9 mouse cellular contexts compared by ENCODE assay signal in genomic region chr12:73574632-73575031, GRCm38 (mm10). TPM values are rescaled to one million over a fixed set of nuclear protein-coding genes. Genes with fewer than 3 reads are reported as not detected.
DNase-seq lines count a peak whose midpoint lies in the region; ATAC-seq and TF ChIP-seq lines count a peak whose summit lies in the region.
"Had no signal": no experiment of that assay in that cellular context is flagged by ENCODE, and none has a peak within 500 bp of the region (broad histone marks: within the 10 kb centered on the region; RNA-seq: fewer than 3 reads in every experiment).

No protein-coding gene starts in this region.

- peak; percentile 87 for ATAC-seq in common myeloid progenitor, adult 5-6 weeks (replicated peaks; ENCODE audit: low read depth, poor library complexity, severe bottlenecking)
- ATAC-seq in lung, embryonic 16.5 days (ENCODE audit: low read depth): peak; percentile 64; the same call in 1 of the 2 replicates

- no peak for TF ChIP-seq POLR2A in liver, adult 2 months (IDR thresholded peaks at IDR 0.05; ENCODE audit: extremely low read depth, insufficient read depth, low read length)

- no peaks in the 10 kb centered on the region for H3K27me3 ChIP-seq in liver, adult 2 months (ENCODE audit: control insufficient read depth, insufficient read depth, low read length)
- no peaks in the 10 kb centered on the region for H3K27me3 ChIP-seq in lung, embryonic 16.5 days (ENCODE audit: control insufficient read depth, insufficient read depth, low read depth, low read length)
- H3K27me3 ChIP-seq: hindbrain, embryonic 15.5 days had no signal

- peak overlapping the region; percentile 34; the same call in 1 of the 2 replicates for H3K27ac ChIP-seq in liver, adult 2 months (replicated peaks; ENCODE audit: insufficient read depth, low read depth, low read length)
- peak overlapping the region; percentile 58 for H3K27ac ChIP-seq in lung, embryonic 16.5 days (ENCODE audit: low read length)
- H3K27ac ChIP-seq: hindbrain, embryonic 15.5 days had no signal

- no peak overlapping the region; the same call in 1 of the 2 replicates for H3K9ac ChIP-seq in liver, adult 2 months (ENCODE audit: low read depth, low read length)
- H3K9ac ChIP-seq in lung, embryonic 16.5 days (ENCODE audit: low read length): no peak overlapping the region
- H3K9ac ChIP-seq: hindbrain, embryonic 15.5 days had no signal

- 46% methylated on average over 15 of the region's 15 CpGs for WGBS in liver, adult 2 months
- 45% methylated on average over 15 of the region's 15 CpGs for WGBS in lung, embryonic 16.5 days

- no peaks in the 10 kb centered on the region for H3K79me2 ChIP-seq in liver, adult 2 months (ENCODE audit: control insufficient read depth, insufficient read depth, low read length)

- no peak overlapping the region for H3K4me2 ChIP-seq in lung, embryonic 16.5 days (ENCODE audit: low read depth, low read length)
- H3K4me2 ChIP-seq: hindbrain, embryonic 15.5 days had no signal

- no peaks in the 10 kb centered on the region for H3K36me3 ChIP-seq in liver, adult 2 months (ENCODE audit: control insufficient read depth, insufficient read depth, low read length)
- H3K36me3 ChIP-seq in lung, embryonic 16.5 days (ENCODE audit: control insufficient read depth, insufficient read depth, low read length): no peaks in the 10 kb centered on the region
- H3K36me3 ChIP-seq: hindbrain, embryonic 15.5 days had no signal

- no peaks in the 10 kb centered on the region for H3K9me3 ChIP-seq in lung, embryonic 16.5 days (ENCODE audit: control insufficient read depth, low read length)
- H3K9me3 ChIP-seq: hindbrain, embryonic 15.5 days had no signal

- no peak for DNase-seq in liver, adult 2 months (ENCODE audit: extremely low read depth, low read depth, low spot score)
- DNase-seq in liver: no peak
- peak; percentile 29 for DNase-seq in heart, postnatal 4 days
- no peak for DNase-seq in left cerebral cortex, adult 18-20 months (ENCODE audit: low spot score in 2 of 2)
- no peak for DNase-seq in left cerebral cortex, postnatal 14 days (ENCODE audit: low spot score in 2 of 2)
- no peak for DNase-seq in right cerebral cortex, adult 18-20 months

- no peaks in the 10 kb centered on the region for H3K4me1 ChIP-seq in liver, adult 2 months (ENCODE audit: control insufficient read depth, insufficient read depth, low read length)
- no peaks in the 10 kb centered on the region for H3K4me1 ChIP-seq in lung, embryonic 16.5 days (replicated peaks; ENCODE audit: control insufficient read depth, insufficient read depth, low read length)
- H3K4me1 ChIP-seq: hindbrain, embryonic 15.5 days had no signal

- no peak for TF ChIP-seq CTCF in liver, adult 2 months (IDR thresholded peaks at IDR 0.05; ENCODE audit: low read depth, low read length)

- intact Hi-C loops in left cerebral cortex, postnatal 14 days (cut with DNase I): no loop called here

- no peak overlapping the region for H3K4me3 ChIP-seq in liver, adult 2 months (ENCODE audit: insufficient read depth, low read depth, low read length)
- H3K4me3 ChIP-seq in lung, embryonic 16.5 days (ENCODE audit: low read length): no peak overlapping the region
- H3K4me3 ChIP-seq: hindbrain, embryonic 15.5 days had no signal

RNA-seq across cellular contexts. Expression of gene Prkch, which starts 10.0 kb away (rescaled TPM):
- total RNA-seq in liver, adult 2 months (2014; rRNA removed): 5.3 and 5.9 TPM in 2 replicates
- 1.3 and 1.5 TPM in 2 replicates for polyA plus RNA-seq in liver, adult 2 months (2012; rRNA removed)
- 15.9 and 18.0 TPM in 2 replicates for total RNA-seq in common myeloid progenitor, adult 5-6 weeks (2017)
- 10 to 100 TPM; 22.6 to 23.1 TPM for total RNA-seq in heart, postnatal 4 days (2021)
- polyA plus RNA-seq in lung, embryonic 16.5 days (2015; fragmentation: Nextera tagmentation; extraction: Ambion mirVana): 12.0 and 12.4 TPM in 2 replicates
- 1 to 10 TPM; 4.8 to 5.6 TPM for total RNA-seq in left cerebral cortex, adult 18-20 months (2021)
- 1 to 10 TPM; 4.2 to 4.5 TPM for total RNA-seq in left cerebral cortex, postnatal 14 days (2021)

RNA-seq across cellular contexts. Expression of gene Tmem30b, which starts 28.4 kb away (rescaled TPM):
- total RNA-seq in liver, adult 2 months (2014; rRNA removed): 18.9 and 24.4 TPM in 2 replicates
- 23.1 and 23.3 TPM in 2 replicates for polyA plus RNA-seq in liver, adult 2 months (2012; rRNA removed)
- total RNA-seq in common myeloid progenitor, adult 5-6 weeks (2017): 0.46 TPM in 1 of 2 replicates, not detected in the other
- under 1 TPM; 0.31 to 0.32 TPM for total RNA-seq in heart, postnatal 4 days (2021)
- 9.2 and 10.1 TPM in 2 replicates for polyA plus RNA-seq in lung, embryonic 16.5 days (2015; fragmentation: Nextera tagmentation; extraction: Ambion mirVana)
- under 1 TPM; 0.30 to 0.40 TPM for total RNA-seq in left cerebral cortex, adult 18-20 months (2021)
- under 1 TPM; 0.17 to 0.20 TPM for total RNA-seq in left cerebral cortex, postnatal 14 days (2021)

Comparison
In these comparisons a context has a peak if more than half of its experiments do, and no peak if none do; other contexts are left out.
1. RNA of gene Tmem30b, which starts 28.4 kb away (total RNA-seq): 18.9 to 24.4 TPM in liver, adult 2 months; 0.46 TPM in common myeloid progenitor, adult 5-6 weeks, 0.30 to 0.40 TPM in left cerebral cortex, adult 18-20 months, 0.31 to 0.32 TPM in heart, postnatal 4 days and 0.17 to 0.20 TPM in left cerebral cortex, postnatal 14 days; every median in the first group is over 10 times any median in the second.